Mouse (Mus musculus): ENCODE data around the gene Gpr68. TPM values are rescaled to one million over a fixed set of nuclear protein-coding genes. Genes with fewer than 3 reads are reported as not detected.

The Gpr68 gene
- total RNA-seq, 2 experiments from 2014 or later: 0.55 to 0.81 TPM

DNA sequence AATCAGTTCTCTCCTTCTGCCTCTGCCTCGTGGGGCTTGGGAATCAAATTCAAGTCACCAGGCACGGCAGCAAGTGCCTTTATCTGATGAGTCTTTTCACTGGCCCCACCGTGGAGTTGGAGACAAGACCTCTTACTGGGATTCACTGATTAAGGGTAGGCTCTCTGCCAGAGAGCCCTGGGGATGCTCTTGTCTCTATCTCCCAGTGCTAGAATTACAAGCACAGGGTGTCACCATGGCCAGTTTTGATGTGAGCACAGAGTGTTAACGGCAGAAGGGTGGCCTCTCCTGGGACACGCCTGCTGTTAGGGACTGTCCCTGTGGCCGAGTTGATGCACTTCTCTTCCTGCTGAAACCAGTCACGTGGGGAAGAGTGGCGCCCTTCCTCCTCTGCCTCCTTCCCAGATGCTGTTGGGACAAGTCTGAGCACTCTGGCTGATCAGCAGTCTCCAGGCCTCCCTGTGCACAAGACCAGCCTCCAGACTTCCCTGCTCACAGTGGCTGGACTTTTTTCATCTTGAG is 68.9 kb downstream of the Gpr68 start:
- DNase-seq: peak in 1 of 2 experiments; percentile 20
- intact Hi-C loops (cut with DNase I): loop anchor here (1.0 kb wide), 1 partner anchor 200 kb away; no protein-coding TSS in a partner anchor

DNA sequence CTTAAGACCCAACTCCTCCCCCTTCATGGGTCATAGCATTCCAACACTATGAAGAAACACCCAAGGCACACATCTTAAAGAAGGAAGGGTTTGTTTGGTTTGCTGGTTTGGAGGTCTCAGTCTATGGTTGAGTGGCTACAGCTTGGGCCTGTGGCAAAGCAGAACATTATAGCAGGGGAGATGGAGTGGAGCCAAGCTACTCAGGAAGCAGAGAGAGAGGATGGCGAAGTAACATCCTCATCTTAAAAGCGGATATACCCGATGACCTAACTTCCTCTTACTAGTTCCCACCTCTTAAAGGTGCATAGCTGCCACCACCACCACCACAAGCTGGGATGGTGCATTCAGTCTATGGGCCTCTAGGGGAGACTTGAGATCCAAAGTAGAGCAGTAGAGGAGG is 70.8 kb downstream of the Gpr68 start:
- intact Hi-C loops (cut with DNase I): no loop called here
- no peak for DNase-seq

- intact Hi-C loops (cut with DNase I): no loop called here
- no peak for DNase-seq
These were observed 76.2 kb downstream of the Gpr68 start for GRCm38 (mm10) chr12:100831629-100832325.

DNA sequence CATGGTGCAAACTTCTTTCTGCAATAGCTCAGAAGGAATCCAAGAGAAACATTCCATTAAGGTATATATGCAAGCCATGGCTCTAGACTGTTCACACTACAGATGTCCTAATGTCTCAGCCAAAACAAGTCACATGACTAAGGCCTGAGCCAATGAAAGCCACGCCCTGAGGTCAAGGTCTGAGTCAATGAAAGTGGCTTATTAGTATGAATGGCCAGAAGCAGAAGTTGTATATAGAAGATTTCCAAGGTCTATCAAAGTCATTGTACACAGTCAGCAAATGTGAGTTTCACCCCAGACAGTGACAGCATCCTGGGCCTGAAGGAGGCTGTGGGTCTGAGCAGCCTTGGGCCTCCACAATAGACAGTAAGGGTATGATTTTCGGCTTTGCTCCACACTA is 77.0 kb downstream of the Gpr68 start:
- intact Hi-C loops (cut with DNase I): no loop called here
- no peak for DNase-seq

Other genes with a start within 250 kb of the Gpr68 start
- 10 to 100 TPM; 13.0 to 13.7 TPM for gene Rps6ka5, start 181.2 kb downstream of the Gpr68 start, total RNA-seq (2021)
- 10 to 100 TPM; 23.5 to 25.8 TPM for gene Dglucy, start 129.1 kb downstream of the Gpr68 start, total RNA-seq (2021)
- gene Ccdc88c, start 120.9 kb upstream of the Gpr68 start, total RNA-seq (2021): 10 to 100 TPM; 11.9 to 13.2 TPM
- 10 to 100 TPM; 37.6 to 38.9 TPM for gene Ppp4r3a, start 175.5 kb upstream of the Gpr68 start, total RNA-seq (2021)